Mouse (Mus musculus) neural tube, embryonic 12.5 days (tissue): ENCODE measurements around the gene Zfp128. TPM values are rescaled to one million over a fixed set of nuclear protein-coding genes. Genes with fewer than 3 reads are reported as not detected.
"Not testable (repeated sequence)": the region's sequence is repeated elsewhere in the genome, so short reads cannot be mapped to it uniquely, and the experiment has no call there.

Experiments
- ATAC-seq: fragments of 200-750 bp; cut with Nextera tagmentation; 2 replicates; pipeline ENCODE4 v1.8.0; 2017; ENCODE audit warnings: low read depth, mild to moderate bottlenecking, moderate TSS enrichment, moderate library complexity; ENCODE audit not compliant: low FRiP score
- H3K27ac ChIP-seq: fragments of 300-500 bp; sonication (generic); 2 replicates; pipeline ENCODE4 v1.5.1; 2016
- H3K27me3 ChIP-seq: fragments of 300-500 bp; sonication (generic); replicated peaks from 2 replicates; pipeline ENCODE4 v1.6.1; 2016; ENCODE audit warnings: mild to moderate bottlenecking
- H3K36me3 ChIP-seq: fragments of 300-500 bp; sonication (generic); 2 replicates; pipeline ENCODE4 v1.6.1; 2016; ENCODE audit warnings: mild to moderate bottlenecking
- H3K4me1 ChIP-seq: fragments of 300-500 bp; sonication (generic); 2 replicates; pipeline ENCODE4 v1.6.1; 2016
- H3K4me2 ChIP-seq: fragments of 300-500 bp; sonication (generic); replicated peaks from 2 replicates; pipeline ENCODE4 v1.6.1; 2016; ENCODE audit warnings: mild to moderate bottlenecking
- H3K4me3 ChIP-seq: fragments of 300-500 bp; sonication (generic); 2 replicates; pipeline ENCODE4 v1.5.1; 2016
- H3K9ac ChIP-seq: fragments of 300-500 bp; sonication (generic); 2 replicates; pipeline ENCODE4 v1.6.1; 2016; ENCODE audit warnings: mild to moderate bottlenecking
- H3K9me3 ChIP-seq: fragments of 300-500 bp; sonication (generic); 2 replicates; pipeline ENCODE4 v1.6.1; 2016; ENCODE audit warnings: mild to moderate bottlenecking
- WGBS: fragments of 180-500 bp; shearing (Covaris S2); methylation state at CpG from one replicate; pipeline ENCODE4 v1.1.7; 2016; 5-methylcytosine and 5-hydroxymethylcytosine counted together
- polyA plus RNA-seq: library from polyadenylated mRNA; unstranded; fragments of >200 nt; fragmentation: Nextera tagmentation; extraction: Ambion mirVana; gene quantifications from 2 replicates; pipeline ENCODE4 v1.2.1, GENCODE M21; 2016

Gene Zfp128
- polyA plus RNA-seq, 1 experiment from 2014 or later = 6.1 TPM

DNA sequence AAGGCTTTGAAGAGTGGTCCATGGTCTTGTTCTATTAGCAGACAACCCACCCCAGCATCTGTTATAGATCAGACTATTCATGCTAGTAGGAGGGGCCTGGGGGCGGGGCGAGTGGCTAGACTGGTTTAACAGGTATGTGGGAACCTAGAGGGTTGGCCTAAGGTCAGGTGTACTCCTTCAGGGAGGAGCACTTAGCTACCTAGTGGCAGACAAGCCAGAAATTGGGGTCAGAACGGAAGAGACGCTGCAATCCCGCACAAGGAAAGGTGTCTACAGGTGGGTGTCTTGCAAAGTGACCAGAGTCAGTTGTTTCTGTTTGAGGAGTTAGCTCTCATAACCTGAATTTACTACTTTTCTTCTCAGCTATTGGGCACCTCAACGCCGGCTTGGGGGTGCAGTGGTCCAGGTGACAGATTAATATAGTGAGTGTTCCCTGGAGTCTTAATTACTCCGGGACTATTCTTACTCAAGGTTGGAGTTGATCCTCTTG is 46.3 kb downstream of the Zfp128 start, which contains the start of gene Rnf225:
Gene Rnf225, plus strand, starts transcription at position 226 of the 490 bp plus-strand sequence.
- Histone ChIP-seq H3K27ac (no peak within 1 kb of the TSS), H3K4me2 (peak within 1 kb of the TSS; percentile 57), H3K9me3 (no peaks in the 10 kb centered on the region), H3K4me3 (peak within 1 kb of the TSS; percentile 27; the same call in 1 of the 2 replicates), H3K9ac (peak within 1 kb of the TSS; percentile 44), H3K4me1 (peaks cover 19% of the 10 kb centered on the region), H3K27me3 (peaks cover 30% of the 10 kb centered on the region), H3K36me3 (peaks cover 50% of the 10 kb centered on the region)
- 25% methylated on average over 8 of the region's 8 CpGs for WGBS
- no peak for ATAC-seq

DNA sequence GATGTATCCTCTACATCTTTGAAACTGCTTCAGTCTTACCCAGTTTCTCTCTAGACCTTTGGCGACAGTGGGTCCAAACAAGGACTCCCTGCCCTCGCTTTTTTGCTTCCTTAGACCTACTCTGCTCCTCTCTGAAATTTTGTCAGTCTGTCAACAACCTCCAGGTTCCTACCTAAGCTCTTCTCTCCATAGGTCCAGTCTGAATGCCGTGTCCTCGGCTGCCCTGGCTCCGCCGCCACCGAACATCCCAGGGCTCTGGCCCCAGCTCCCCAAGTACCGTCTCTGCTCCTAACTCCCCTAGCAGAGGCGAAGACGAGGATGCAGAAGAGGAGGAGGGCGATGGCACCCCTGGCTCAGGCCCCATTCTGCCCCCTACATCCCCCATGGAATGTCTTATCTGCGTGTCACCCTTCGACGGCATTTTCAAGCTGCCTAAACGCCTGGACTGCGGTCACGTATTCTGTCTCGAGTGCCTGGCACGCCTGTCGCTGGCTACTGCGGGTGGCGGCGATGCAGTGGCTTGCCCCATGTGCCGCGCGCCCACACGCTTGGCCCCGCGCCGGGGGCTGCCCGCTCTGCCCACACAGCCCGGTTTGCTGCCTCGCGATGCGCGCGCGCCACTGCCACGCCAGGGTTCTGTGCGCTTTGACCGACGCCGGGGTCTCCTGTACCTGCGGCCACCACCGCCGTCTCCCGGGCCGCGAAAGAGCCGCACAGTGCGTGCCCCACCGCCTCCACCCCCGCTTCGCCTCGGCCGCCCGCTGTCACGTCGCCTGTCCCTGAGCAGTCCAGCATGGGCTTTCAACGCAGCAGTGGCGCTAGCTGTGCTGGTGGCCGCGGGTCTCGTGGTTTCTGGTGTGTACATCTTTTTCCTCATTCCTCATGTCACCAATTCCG is 47.0 kb downstream of the Zfp128 start:
- peak overlapping the region; percentile 44 for H3K9ac ChIP-seq
- 4% methylated on average over 65 of the region's 65 CpGs for WGBS
- H3K4me3 ChIP-seq = peak overlapping the region; percentile 27; the same call in 1 of the 2 replicates
- ATAC-seq = peak; percentile 56
- H3K4me1 ChIP-seq = peaks cover 16% of the 10 kb centered on the region
- no peaks in the 10 kb centered on the region for H3K9me3 ChIP-seq
- peaks cover 30% of the 10 kb centered on the region for H3K27me3 ChIP-seq
- peaks cover 50% of the 10 kb centered on the region for H3K36me3 ChIP-seq
- H3K4me2 ChIP-seq = peak overlapping the region; percentile 57
- no peak overlapping the region for H3K27ac ChIP-seq

DNA sequence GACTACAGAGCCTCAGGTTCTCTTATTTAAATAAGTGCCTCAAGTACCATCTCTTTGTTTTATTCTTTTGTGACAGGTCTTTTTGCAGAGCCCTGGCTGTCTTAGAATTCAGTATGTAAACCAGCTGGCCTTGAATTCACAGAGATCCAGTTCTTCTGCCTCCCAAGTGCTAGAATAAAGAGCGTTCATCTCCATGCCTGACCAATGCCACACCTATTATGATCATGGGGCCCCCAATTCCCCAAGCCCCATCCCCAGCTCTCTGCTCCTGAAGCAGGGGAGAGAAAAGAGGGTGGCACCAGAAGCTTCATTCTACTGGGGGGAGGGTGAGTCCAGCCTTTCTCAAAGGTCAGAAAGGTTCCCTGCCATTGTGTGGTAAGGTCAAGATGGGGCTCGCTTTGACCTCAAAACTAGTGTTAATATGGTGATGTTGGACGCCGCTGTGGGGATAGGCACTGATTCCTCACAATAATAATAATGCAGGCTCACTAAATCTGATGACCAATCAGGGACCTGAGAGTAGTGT is 52.7 kb downstream of the Zfp128 start:
- no peaks in the 10 kb centered on the region for H3K4me1 ChIP-seq
- no peak for ATAC-seq
- H3K9ac ChIP-seq = no peak overlapping the region
- no peak overlapping the region for H3K4me2 ChIP-seq
- 74% methylated on average over 4 of the region's 4 CpGs for WGBS
- peaks cover 1% of the 10 kb centered on the region; the same call in 1 of the 2 replicates for H3K27me3 ChIP-seq
- no peak overlapping the region for H3K27ac ChIP-seq
- H3K9me3 ChIP-seq = no peaks in the 10 kb centered on the region
- 0 out of 2 replicates have a peak, but pooled peaks cover 8% of the 10 kb centered on the region for H3K36me3 ChIP-seq
- no peak overlapping the region for H3K4me3 ChIP-seq

DNA sequence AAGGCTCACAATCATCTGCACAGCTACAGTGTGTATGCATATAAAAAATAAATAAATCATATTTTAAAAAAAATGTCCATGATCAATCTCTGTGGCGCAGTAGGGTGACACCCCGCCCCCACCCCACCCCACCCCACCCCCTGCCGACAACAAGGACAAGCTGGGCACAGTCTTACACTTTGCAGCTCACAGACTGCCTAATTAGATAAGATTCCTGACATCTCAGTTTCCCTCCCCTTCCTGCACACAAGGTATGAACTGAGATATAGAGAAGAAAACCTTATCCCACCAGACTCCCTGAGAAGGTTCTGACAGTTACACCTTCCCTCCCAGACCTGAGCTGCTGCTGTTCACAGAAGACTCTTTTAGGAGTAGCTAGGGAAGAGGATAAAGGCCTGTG is 53.8 kb downstream of the Zfp128 start:
- H3K36me3 ChIP-seq = 0 out of 2 replicates have a peak, but pooled peaks cover 3% of the 10 kb centered on the region
- no peaks in the 10 kb centered on the region for H3K9me3 ChIP-seq
- no peak overlapping the region for H3K4me2 ChIP-seq
- no peaks in the 10 kb centered on the region for H3K4me1 ChIP-seq
- ATAC-seq = no peak
- H3K27ac ChIP-seq = no peak overlapping the region
- no peaks in the 10 kb centered on the region for H3K27me3 ChIP-seq
- no peak overlapping the region for H3K9ac ChIP-seq
- H3K4me3 ChIP-seq = no peak overlapping the region
- 83% methylated on average over 3 of the region's 3 CpGs for WGBS

DNA sequence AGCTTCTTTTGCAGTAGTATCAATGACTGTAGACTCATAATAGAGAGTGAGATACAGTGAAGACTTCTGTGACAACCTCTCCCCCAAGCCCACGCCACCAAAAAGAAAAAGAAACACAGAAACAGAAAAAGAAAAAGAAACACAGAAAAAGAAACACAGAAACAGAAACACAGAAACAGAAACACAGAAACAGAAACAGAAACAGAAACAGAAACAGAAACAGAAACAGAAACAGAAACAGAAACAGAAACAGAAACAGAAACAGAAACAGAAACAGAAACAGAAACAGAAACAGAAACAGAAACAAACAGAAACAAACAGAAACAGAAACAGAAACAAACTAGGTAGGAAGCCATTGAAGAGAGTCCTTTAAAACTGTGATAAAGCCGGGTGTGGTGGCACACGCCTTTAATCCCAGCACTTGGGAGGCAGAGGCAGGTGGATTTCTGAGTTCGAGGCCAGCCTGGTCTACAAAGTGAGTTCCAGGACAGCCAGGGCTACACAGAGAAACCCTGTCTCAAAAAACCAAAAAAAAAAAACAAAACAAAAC is 56.4 kb downstream of the Zfp128 start:
- 86% methylated on average over 4 of the region's 4 CpGs for WGBS
- H3K9me3 ChIP-seq, ATAC-seq, H3K9ac ChIP-seq, H3K27ac ChIP-seq, H3K4me1 ChIP-seq, H3K4me3 ChIP-seq, H3K36me3 ChIP-seq, H3K27me3 ChIP-seq, H3K4me2 ChIP-seq: not testable (repeated sequence)

DNA sequence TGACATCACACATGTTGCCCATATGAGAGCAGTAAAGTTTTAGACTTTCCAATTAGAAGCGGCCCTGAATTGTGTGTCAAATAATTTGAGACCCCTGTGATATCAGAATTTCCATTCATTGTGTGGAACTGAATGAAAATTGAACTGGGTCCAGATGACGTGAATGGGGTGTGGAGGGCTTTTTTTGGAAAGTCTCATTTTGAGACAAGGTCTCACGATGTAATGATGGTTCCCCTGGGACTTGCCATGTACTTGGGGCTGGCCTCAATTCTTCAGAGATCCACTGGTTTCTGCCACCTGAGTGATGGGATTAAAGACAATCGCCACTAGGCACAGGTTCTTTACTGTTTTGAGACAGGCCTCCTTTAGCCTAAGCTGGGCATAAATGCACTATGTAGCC is 59.6 kb downstream of the Zfp128 start:
- no peaks in the 10 kb centered on the region for H3K4me1 ChIP-seq
- no peak overlapping the region for H3K4me2 ChIP-seq
- H3K36me3 ChIP-seq = no peaks in the 10 kb centered on the region
- H3K9ac ChIP-seq = no peak overlapping the region
- H3K9me3 ChIP-seq = no peaks in the 10 kb centered on the region
- 88% methylated on average over 4 of the region's 4 CpGs for WGBS
- H3K27me3 ChIP-seq = no peaks in the 10 kb centered on the region
- no peak for ATAC-seq
- no peak overlapping the region for H3K4me3 ChIP-seq
- H3K27ac ChIP-seq = no peak overlapping the region

Other genes starting within 250 kb of the Zfp128 start
- gene Vmn2r54, start 240.9 kb upstream of the Zfp128 start, polyA plus RNA-seq = not detected in 2 replicates
- gene Vmn2r55, start 196.2 kb upstream of the Zfp128 start, polyA plus RNA-seq = not detected in 2 replicates
- gene Vmn2r56, start 146.2 kb upstream of the Zfp128 start, polyA plus RNA-seq = not detected in 2 replicates
- 11.5 and 13.6 TPM in 2 replicates for gene Zscan18, start 77.5 kb upstream of the Zfp128 start, polyA plus RNA-seq
- 25.5 and 26.4 TPM in 2 replicates for gene Zfp329, start 62.3 kb upstream of the Zfp128 start, polyA plus RNA-seq
- 27.4 and 32.4 TPM in 2 replicates for gene Zfp110, start 46.4 kb upstream of the Zfp128 start, polyA plus RNA-seq
- gene Zscan22, start 16.6 kb downstream of the Zfp128 start, polyA plus RNA-seq = 12.0 and 12.5 TPM in 2 replicates
- gene Rps5, start 41.1 kb downstream of the Zfp128 start, polyA plus RNA-seq = 583 and 619 TPM in 2 replicates
- gene Rnf225, start 46.2 kb downstream of the Zfp128 start, polyA plus RNA-seq = 0.37 and 0.62 TPM in 2 replicates
- 11.6 and 12.1 TPM in 2 replicates for gene Zfp324, start 84.7 kb downstream of the Zfp128 start, polyA plus RNA-seq
- 12.8 and 13.5 TPM in 2 replicates for gene Zfp446, start 96.7 kb downstream of the Zfp128 start, polyA plus RNA-seq
- 0.33 and 0.46 TPM in 2 replicates for gene Slc27a5, start 117.0 kb downstream of the Zfp128 start, polyA plus RNA-seq
- gene Trim28, start 117.9 kb downstream of the Zfp128 start, polyA plus RNA-seq = 382 and 393 TPM in 2 replicates
- 31.8 and 39.9 TPM in 2 replicates for gene Zbtb45, start 128.9 kb downstream of the Zfp128 start, polyA plus RNA-seq
- gene Chmp2a, start 153.6 kb downstream of the Zfp128 start, polyA plus RNA-seq = 150 and 151 TPM in 2 replicates
- 206 and 215 TPM in 2 replicates for gene Ube2m, start 157.1 kb downstream of the Zfp128 start, polyA plus RNA-seq
- gene Mzf1, start 173.6 kb downstream of the Zfp128 start, polyA plus RNA-seq = 4.8 and 4.9 TPM in 2 replicates
- gene Vmn1r85, start 214.0 kb downstream of the Zfp128 start, polyA plus RNA-seq = not detected in 2 replicates
- gene Vmn1r86, start 238.7 kb downstream of the Zfp128 start, polyA plus RNA-seq = not detected in 2 replicates